Mouse (Mus musculus): ENCODE data around the gene Snap47.
"Not testable (repeated sequence)": the region's sequence is repeated elsewhere in the genome, so short reads cannot be mapped to it uniquely, and the experiment has no call there.

The Snap47 gene

DNA sequence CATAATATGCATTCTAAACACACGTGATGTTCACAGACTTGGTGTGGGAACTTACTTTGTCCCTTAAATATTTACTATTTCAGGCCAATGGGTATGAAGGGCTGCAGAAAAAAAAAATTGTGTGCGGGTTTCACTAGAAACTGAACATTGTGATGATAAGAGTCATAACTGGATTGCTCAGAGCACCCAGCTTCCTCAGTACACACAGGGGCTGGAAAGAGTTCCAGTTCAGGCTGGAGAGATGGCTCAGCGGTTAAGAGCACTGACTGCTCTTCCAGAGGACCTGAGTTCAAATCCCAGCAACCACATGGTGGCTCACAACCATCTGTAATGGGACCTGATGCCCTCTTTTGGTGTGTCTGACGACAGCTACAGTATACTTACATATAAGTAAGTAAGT, 83.0 kb downstream of the Snap47 start:
- DNase-seq (ENCODE audit: low read depth, low spot score), result not testable (repeated sequence)

DNA sequence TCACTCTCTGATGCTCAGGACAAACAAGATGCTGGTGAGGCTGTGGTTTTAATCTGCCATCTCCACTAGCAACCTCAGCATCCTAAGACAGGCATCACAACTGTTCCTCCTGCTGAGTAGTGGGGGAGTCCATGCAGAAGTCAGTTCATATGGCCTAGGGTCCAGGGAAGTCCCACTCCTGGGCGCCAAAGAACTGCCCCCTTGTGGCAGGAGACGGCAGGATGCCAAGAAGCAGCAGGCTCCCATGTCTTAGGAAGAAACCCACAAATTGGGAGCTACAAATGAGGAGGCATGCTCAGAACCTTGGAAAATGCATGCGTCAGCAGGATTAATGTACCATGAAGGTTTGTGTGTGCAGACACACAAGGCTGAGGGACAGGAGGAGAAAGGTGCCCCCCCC, 84.4 kb downstream of the Snap47 start:
- DNase-seq (ENCODE audit: low read depth, low spot score), result no peak

- no peak for DNase-seq (ENCODE audit: low read depth, low spot score)
Measured at GRCm38 (mm10) chr11:59366031-59366430, 85.0 kb downstream of the Snap47 start.

DNA sequence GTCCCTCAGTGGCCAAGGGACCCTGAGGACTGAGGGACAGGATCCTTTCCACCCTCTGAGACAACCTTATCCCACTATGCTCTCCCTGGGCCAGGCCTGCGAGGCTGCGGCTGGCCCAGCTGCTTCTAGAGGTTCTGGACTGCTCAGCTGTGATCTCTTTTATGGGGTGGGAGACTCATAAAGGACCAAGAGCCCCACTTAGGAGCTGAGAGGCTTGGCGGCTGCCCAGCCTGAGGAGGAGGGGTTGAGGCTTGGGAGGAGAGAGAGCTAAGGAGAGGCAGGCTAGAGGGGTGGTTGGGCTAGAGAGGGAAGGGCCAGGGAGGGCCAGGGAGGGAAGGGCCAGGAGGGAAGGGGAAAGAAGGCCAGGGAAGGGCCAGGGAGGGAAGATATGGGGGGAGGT, 86.6 kb downstream of the Snap47 start:
- no peak for DNase-seq (ENCODE audit: low read depth, low spot score)

- DNase-seq (ENCODE audit: low read depth, low spot score), result no peak
Measured at GRCm38 (mm10) chr11:59364007-59364406, 87.0 kb downstream of the Snap47 start.

DNA sequence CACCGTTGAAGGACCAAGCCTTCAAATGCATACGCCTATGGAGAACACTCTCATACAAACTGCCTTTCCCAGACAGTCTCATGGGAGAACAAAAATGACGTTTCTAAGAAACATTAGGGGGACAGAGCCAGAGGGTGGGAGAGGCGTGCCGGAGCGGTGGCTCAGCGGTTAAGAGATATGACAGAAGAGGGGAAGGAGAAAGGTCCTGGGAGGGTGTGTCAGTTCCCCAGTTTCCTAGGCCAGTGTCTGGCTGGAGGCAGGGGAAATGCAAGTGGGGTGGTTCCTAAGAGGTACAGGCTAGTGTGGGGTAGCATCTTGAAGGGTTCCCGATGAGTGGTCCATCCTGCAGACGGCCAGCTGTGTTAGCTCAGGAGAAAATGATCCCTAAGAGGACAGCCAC, 89.7 kb downstream of the Snap47 start:
- no peak for DNase-seq (ENCODE audit: low read depth, low spot score)

All from telencephalon, adult 2 months (tissue).